Mouse (Mus musculus) kidney, adult 2 months (tissue): ENCODE data around the gene Clcn5. TPM values are rescaled to one million over a fixed set of nuclear protein-coding genes. Genes with fewer than 3 reads are reported as not detected.

Experiments
- DNase-seq: peaks from one replicate; pipeline ENCODE4 v3.0.0; 2021
- H3K27ac ChIP-seq: fragments of 200-500 bp; 2 replicates; pipeline ENCODE4 v1.5.1; 2012; ENCODE audit warnings: low read depth, low read length, control low read depth, inconsistent platforms; ENCODE audit not compliant: insufficient read depth
- H3K27me3 ChIP-seq: fragments of 200-500 bp; replicated peaks from 2 replicates; pipeline ENCODE4 v1.6.1; 2012; ENCODE audit warnings: mild to moderate bottlenecking, moderate library complexity, low read length, inconsistent platforms; ENCODE audit not compliant: control insufficient read depth, insufficient read depth
- H3K36me3 ChIP-seq: fragments of 200-500 bp; 2 replicates; pipeline ENCODE4 v1.6.1; 2012; ENCODE audit warnings: mild to moderate bottlenecking, moderate library complexity, low read length, inconsistent platforms; ENCODE audit not compliant: control insufficient read depth, insufficient read depth
- H3K4me1 ChIP-seq: fragments of 200-500 bp; 2 replicates; pipeline ENCODE4 v1.6.1; 2011; ENCODE audit warnings: low read length; ENCODE audit not compliant: control insufficient read depth, insufficient read depth
- H3K4me3 ChIP-seq: fragments of 200-500 bp; 2 replicates; pipeline ENCODE4 v1.5.1; 2011; ENCODE audit warnings: mild to moderate bottlenecking, low read depth, low read length, control low read depth; ENCODE audit not compliant: insufficient read depth
- CTCF ChIP-seq: fragments of 200-500 bp; conservative IDR thresholded peaks from 2 replicates; pipeline ENCODE4 v1.5.1; 2011; ENCODE audit warnings: low read depth, mild to moderate bottlenecking, control low read depth, low read length, moderate library complexity, mixed read lengths; ENCODE audit not compliant: insufficient read depth, insufficient read length
- POLR2A ChIP-seq: fragments of 200-500 bp; IDR thresholded peaks from one replicate; pipeline ENCODE4 v1.6.1; 2011; ENCODE audit warnings: low read depth, low read length, control low read depth
- WGBS: fragments of 180-500 bp; shearing (Covaris S2); methylation state at CpG from one replicate; pipeline ENCODE4 v1.1.7; 2018; 5-methylcytosine and 5-hydroxymethylcytosine counted together
- polyA plus RNA-seq: library from polyadenylated mRNA; depleted of rRNA; stranded (reverse); fragments of >200 nt; gene quantifications from 2 replicates; pipeline ENCODE4 v1.2.3, GENCODE M21; 2012; rRNA removed

Gene Clcn5
- polyA plus RNA-seq, 1 experiment, result 20.4 TPM

GRCm38 (mm10) chrX:7156026-7156732, 163.0 kb downstream of the Clcn5 start:
- no peak for DNase-seq
- Histone ChIP-seq H3K36me3 (no peaks in the 10 kb centered on the region), H3K27me3 (no peaks in the 10 kb centered on the region), H3K4me1 (no peaks in the 10 kb centered on the region), H3K27ac (no peak overlapping the region), H3K4me3 (no peak overlapping the region)
- TF ChIP-seq CTCF (no peak), POLR2A (no peak)
- 82% methylated on average over 6 of the region's 6 CpGs for WGBS

GRCm38 (mm10) chrX:7150129-7150528, 169.0 kb downstream of the Clcn5 start:
- TF ChIP-seq POLR2A (no peak), CTCF (no peak; the same call in 1 of the 2 replicates)
- Histone ChIP-seq H3K27ac (no peak overlapping the region), H3K27me3 (no peaks in the 10 kb centered on the region), H3K4me1 (no peaks in the 10 kb centered on the region), H3K4me3 (no peak overlapping the region), H3K36me3 (no peaks in the 10 kb centered on the region)
- WGBS, result 65% methylated on average over 4 of the region's 4 CpGs
- DNase-seq, result peak; percentile 11

GRCm38 (mm10) chrX:7146156-7146555, 173.0 kb downstream of the Clcn5 start:
- TF ChIP-seq CTCF (no peak), POLR2A (no peak)

GRCm38 (mm10) chrX:7121618-7122280, 197.4 kb downstream of the Clcn5 start:
- 45% methylated on average over 4 of the region's 4 CpGs for WGBS
- no peaks in the 10 kb centered on the region for H3K4me1 ChIP-seq

More at GRCm38 (mm10) chrX:7146156-7146555, 173.0 kb downstream of the Clcn5 start:
- no peak for DNase-seq
- 43% methylated on average over 7 of the region's 7 CpGs for WGBS
- Histone ChIP-seq H3K4me1 (no peaks in the 10 kb centered on the region), H3K27ac (no peak overlapping the region), H3K36me3 (no peaks in the 10 kb centered on the region), H3K4me3 (no peak overlapping the region), H3K27me3 (no peaks in the 10 kb centered on the region)

GRCm38 (mm10) chrX:7114885-7115284, 204.3 kb downstream of the Clcn5 start:
- 87% methylated on average over 3 of the region's 3 CpGs for WGBS
- Histone ChIP-seq H3K27me3 (no peaks in the 10 kb centered on the region), H3K36me3 (no peaks in the 10 kb centered on the region), H3K27ac (no peak overlapping the region), H3K4me1 (no peaks in the 10 kb centered on the region), H3K4me3 (no peak overlapping the region)
- TF ChIP-seq CTCF (no peak), POLR2A (no peak)
- no peak for DNase-seq

More at GRCm38 (mm10) chrX:7121618-7122280, 197.4 kb downstream of the Clcn5 start:
- no peak overlapping the region for H3K4me3 ChIP-seq
- H3K36me3 ChIP-seq, result no peaks in the 10 kb centered on the region
- no peaks in the 10 kb centered on the region for H3K27me3 ChIP-seq
- no peak for TF ChIP-seq CTCF
- no peak for TF ChIP-seq POLR2A
- H3K27ac ChIP-seq, result no peak overlapping the region
- no peak for DNase-seq

Other genes with a start within 250 kb of the Clcn5 start
- gene Usp27x, start 56.5 kb upstream of the Clcn5 start, polyA plus RNA-seq, result 0.88 and 0.90 TPM in 2 replicates